Mouse (Mus musculus) lung, adult 2 months (tissue): ENCODE data around the gene Eml3.

Experiments used
- CTCF ChIP-seq: fragments of 200-500 bp; IDR thresholded peaks from 2 replicates; pipeline ENCODE4 v1.5.1; 2011; ENCODE audit warnings: mild to moderate bottlenecking, low read length, control low read depth; ENCODE audit not compliant: insufficient read depth
- POLR2A ChIP-seq: fragments of 200-500 bp; IDR thresholded peaks from 2 replicates; pipeline ENCODE4 v1.6.1; 2011; ENCODE audit warnings: low read depth, mild to moderate bottlenecking, control low read depth, low read length, borderline replicate concordance; ENCODE audit errors: extremely low read depth

- TF ChIP-seq CTCF (no peak), POLR2A (peak; percentile 92; the same call in 1 of the 2 replicates)
These were observed 48.9 kb upstream of the Eml3 start, which contains the start of gene Uqcc3 for GRCm38 (mm10) chr19:8880311-8881033.
